Mouse (Mus musculus): ENCODE results near the gene Hoxb2.
A peak's percentile ranks its signal among the peaks of the same experiment; 100 is the strongest.

The Hoxb2 gene

GRCm38 (mm10) chr11:96336597-96336996, 13.7 kb upstream of the Hoxb2 start:
- DNase-seq = no peak

- no peak for DNase-seq
Measured at GRCm38 (mm10) chr11:96337026-96337425, 13.3 kb upstream of the Hoxb2 start.

DNA sequence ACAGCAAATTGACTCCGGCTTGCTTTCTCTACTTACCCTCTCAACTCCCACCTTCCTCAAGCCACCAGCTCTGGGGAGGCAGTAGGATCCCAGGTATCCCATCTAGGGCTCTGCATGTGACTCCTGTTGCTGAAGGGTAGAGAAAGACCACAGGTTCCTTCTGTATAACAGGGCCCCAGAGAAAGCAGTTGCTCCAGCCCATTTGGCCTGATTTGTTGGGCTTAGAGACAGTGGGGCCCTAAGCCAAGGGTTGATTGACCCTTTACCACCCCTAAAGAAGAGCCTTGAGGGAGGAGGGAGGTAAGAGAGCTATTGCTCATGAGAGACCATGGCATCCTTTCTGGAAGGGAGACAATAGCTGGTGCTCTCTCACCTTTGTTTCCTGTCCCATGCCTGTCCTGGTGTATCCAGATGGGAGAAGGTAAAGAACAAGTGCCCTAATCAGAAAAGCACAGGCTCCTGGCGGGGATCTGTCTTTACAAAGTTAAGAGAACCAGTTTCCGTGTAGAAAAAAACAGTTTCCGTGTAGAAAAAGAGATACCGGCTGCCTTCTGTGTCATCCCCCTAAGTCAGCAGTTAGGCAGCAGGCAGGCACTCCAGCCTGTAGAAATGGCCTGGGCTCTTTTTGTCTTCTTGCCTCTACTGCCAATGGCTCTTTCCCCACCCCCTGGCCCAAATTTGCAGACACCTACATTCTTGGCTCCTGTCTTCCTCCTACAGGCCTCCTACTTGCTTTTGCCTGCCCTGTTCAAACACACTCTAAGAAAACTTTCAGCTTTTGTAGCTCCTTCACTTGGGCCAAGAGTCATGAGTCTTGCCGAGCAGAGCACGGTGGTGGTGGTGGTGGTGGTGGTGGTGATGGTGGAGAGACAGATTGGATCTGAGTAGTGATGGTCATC, 11.1 kb upstream of the Hoxb2 start:
- DNase-seq = no peak

DNA sequence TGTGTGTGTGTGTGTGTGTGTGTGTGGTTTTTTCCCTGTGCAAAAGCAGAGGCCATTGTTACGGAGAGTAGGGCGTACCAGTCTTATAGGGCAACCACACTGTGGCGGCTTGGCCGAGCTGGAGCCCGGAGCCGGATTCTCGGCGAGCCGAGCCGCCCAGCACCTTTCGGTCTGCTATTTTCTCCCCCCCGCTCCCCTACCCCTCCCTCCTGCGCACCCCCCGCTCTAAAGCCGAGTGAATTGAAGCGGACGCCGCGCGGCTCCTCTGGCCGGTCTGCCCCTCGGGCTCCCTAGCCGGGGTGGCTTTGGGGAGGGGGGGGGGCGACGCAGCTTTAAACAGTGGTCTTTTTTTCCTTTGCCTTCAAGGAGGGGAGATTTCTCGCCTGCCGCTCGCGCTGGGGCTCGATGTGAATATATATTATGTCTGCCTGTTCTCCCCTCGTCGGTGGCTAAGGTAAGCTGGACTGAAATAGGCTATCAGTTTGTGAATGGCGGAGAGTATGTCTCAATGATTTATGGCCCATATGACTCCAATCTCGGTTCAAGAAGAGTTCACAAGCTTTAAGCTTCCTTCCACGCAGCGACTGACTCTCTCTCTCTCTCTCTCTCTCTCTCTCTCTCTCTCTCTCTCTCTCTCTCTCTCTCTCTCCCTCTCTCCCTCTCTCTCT, 9.5 kb upstream of the Hoxb2 start:
- DNase-seq = peak; percentile 17

GRCm38 (mm10) chr11:96341701-96342575, 8.4 kb upstream of the Hoxb2 start:
- DNase-seq = no peak

DNA sequence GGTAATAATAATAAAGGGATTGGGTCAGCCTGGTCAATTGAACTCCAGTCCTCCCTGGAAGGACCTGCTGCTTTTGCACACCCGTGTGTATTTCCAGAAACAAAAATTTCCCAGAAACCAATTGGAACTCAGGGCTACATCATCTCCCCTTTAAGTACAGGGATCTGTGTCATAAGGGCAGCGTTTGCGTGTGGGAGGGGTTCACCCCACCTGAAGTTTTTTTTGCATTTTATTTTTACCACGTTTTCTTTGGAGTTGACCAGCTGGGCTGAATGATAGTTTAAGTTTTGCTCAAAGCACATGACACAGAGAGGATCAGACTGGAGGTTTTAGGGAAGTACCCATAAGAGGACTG, 7.8 kb upstream of the Hoxb2 start:
- no peak for DNase-seq

DNA sequence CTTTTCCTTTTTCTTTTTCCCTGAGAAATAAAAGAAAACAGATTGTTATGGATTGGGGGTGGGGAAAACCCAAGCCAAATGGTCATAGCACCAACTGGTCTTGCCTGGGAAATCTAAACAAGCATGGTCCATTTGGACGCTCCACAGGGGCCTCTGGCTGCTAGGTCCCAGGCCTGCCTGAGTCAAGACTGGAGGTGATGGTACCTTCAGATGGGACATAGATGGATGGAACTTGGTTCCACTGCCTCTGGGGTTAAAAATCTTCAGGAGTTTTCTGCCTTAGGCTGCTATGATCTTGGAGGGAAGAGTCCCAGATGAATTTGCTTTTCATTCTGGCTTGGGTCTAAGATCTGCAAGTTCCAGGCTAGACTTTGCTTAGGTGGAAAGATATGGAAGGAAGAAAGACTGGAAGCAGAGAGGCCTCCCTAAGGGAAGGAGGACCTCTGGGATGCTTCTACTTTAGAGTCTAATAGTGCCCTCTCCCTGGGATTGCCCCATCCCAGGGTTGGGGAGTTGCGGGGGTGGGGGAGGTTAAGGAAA, 7.0 kb upstream of the Hoxb2 start:
- no peak for DNase-seq

DNA sequence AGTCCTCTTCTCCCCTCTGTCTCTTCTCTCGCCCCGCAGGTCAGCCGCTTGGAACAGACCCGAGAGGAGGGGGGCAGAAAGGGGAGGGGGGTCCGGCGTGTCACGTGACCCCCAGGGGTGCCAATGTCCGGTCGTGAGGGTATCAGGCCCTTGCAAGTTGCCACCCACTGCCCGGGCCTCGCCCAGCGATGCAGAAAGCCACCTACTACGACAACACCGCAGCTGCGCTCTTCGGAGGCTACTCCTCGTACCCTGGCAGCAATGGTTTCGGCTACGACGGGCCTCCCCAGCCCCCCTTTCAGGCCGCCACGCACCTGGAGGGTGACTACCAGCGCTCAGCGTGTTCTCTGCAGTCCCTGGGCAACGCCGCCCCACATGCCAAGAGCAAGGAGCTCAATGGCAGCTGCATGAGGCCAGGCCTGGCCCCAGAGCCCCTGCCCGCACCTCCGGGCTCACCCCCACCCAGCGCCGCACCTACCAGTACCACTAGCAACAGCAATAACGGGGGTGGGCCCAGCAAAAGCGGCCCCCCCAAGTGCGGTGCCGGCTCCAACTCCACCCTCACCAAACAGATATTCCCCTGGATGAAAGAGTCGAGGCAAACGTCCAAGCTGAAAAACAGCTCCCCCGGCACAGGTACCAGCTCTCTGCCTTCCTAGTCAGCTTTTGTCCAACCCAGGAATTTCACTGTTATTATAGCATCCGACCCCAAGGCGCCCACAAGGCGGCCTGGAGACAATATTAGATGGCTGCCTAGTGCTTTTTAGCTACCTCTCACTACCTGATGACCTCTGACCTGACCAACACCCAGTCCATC, 6.1 kb upstream of the Hoxb2 start:
- DNase-seq = no peak

DNA sequence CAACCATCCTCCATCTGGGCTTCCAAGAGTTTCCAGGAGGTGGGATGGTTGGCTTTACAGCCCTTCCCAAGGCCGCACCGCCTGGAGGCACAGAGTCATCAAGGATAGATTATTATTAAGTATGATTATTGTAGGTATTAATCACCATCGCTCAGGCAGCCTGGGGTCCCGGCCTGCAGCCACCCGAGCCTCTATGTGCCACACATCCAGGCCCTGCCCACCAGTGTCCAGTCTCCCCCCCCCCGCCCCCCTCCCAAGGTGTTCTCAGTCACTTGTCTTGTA, 5.5 kb upstream of the Hoxb2 start:
- no peak for DNase-seq

DNA sequence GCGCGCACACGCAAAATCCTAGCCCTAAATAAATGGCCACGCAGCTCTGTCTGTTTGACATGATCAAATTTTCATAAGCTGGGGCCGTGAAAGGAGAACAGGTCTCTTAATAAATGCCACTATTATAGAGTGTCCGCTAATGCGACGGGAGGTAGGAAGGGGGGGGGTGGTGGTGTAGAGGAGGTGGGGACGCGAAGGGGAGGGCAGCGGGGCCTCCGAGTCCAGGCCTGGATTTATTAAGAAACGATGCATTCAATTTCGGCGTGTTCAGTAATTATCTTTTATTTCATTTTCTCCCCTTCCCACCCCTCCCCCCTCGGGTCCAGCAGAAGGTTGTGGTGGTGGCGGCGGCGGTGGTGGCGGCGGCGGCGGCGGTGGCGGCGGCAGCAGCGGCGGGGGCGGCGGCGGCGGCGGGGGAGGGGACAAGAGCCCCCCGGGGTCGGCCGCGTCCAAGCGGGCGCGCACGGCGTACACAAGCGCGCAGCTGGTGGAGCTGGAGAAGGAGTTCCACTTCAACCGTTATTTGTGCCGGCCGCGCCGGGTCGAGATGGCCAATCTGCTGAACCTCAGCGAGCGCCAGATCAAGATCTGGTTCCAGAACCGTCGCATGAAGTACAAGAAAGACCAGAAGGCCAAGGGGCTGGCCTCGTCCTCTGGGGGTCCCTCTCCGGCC, 5.0 kb upstream of the Hoxb2 start:
- no peak for DNase-seq

- DNase-seq = no peak
Measured at GRCm38 (mm10) chr11:96345893-96346806, 4.2 kb upstream of the Hoxb2 start.

DNA sequence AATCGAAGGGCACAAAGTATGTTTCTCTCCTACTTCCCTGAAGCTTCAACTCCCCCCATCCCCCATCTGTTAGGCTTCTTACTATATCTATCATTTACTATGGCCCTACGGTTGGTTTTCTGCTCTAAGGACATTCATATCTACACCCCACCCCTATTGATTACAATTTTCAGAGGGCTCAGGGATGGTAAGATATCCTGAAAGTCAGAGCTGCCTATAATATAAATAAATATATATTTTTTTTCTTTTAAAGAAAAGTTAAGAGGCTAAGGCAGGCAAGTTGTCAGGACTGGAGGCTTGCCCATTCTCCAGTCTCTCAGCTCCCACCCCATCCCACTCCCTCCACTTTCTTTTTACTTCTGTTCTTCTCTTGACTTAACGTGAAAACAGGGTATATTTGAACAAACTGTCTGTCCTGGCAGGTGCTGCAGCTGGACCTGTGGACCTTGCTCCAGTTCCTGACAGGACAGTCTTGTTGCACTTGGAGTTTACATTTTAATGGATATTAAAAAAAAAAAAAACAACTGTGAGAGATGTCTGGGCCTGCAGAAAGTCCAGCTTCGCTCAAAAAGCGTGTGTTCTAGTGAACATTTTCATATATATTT, 3.3 kb upstream of the Hoxb2 start:
- DNase-seq = no peak

GRCm38 (mm10) chr11:96347717-96348116, 2.6 kb upstream of the Hoxb2 start:
- no peak for DNase-seq

DNA sequence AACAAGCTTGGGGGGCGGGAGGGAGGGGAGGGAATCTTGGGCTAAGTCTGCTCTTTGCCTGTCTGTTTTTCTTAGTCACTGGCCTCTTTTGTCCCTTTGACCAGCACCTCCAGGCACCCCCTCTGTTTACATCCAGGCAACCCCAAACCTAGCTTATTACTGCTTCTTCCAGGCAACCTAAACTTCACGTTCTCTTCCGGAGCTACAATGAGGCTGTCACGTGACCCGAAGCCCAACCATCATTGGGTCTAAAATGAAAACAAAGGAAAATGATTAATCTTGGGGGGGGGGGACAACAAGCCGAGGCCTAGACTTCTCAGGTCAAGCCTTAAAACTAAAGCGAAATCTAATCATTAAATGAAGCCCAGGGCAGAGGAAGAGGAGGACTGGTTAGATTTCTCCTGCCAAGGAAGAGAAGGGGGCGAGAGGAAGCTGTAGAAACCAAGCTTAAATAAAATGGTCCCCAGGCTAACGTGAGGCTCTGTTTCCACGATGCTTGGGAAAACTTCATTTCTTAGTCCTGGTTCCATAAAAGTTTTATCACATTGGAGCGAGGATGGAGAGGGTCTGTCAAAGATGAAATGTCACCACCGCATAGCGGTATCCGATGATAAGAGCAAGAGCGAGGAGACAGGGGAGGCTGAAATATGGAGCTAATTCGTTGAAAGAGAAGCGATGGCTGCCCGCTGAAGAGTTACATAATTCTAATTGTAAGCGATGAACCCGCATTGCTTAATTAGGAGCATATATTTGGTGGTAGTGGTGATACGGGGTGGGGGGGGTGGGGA, 2.0 kb upstream of the Hoxb2 start:
- no peak for DNase-seq

- no peak for DNase-seq
Measured at GRCm38 (mm10) chr11:96348988-96349387, 1.3 kb upstream of the Hoxb2 start.

GRCm38 (mm10) chr11:96349491-96350340, 609 bp upstream of the Hoxb2 start:
- no peak for DNase-seq

GRCm38 (mm10) chr11:96350791-96351190, 466 bp downstream of the Hoxb2 start:
- DNase-seq = no peak

DNA sequence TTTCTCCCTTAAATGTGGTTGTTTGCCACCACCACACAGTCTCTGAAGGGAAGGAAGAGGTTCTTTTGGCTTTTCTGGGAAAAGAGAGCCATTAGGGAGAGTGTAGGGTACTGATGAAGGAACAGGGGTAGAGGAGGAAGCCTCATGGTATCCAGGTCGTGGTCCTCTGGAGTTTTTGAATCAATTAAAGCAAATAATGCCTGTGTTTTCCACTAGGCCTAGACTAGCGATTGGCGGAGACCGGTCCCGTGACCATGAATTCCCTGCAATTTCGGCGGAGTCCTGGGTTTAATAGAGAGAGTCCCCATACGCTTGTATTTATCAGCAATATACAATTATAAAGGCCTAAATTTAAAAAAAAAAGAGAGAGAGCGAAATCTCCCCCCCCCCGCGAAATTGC, 987 bp downstream of the Hoxb2 start:
- no peak for DNase-seq

GRCm38 (mm10) chr11:96351831-96352230, 1.5 kb downstream of the Hoxb2 start:
- DNase-seq = peak; percentile 51

Measured in liver (tissue).